Mouse (Mus musculus) gastrocnemius, postnatal 25 days (tissue): ENCODE results near the gene Gpx4. TPM values are rescaled to one million over a fixed set of nuclear protein-coding genes. Genes with fewer than 3 reads are reported as not detected.
"Not testable (repeated sequence)": the region's sequence is repeated elsewhere in the genome, so short reads cannot be mapped to it uniquely, and the experiment has no call there.

Source experiments
- DNase-seq: peaks from one replicate; pipeline ENCODE4 v3.0.0; 2022
- total RNA-seq, 2 experiments: library from RNA; stranded (reverse); gene quantifications; 1 replicate in 1 of 2; 2 replicates in 1 of 2; pipeline ENCODE4 v1.2.3; 2021

The Gpx4 gene
- total RNA-seq, 2 experiments from 2014 or later, result 527 to 618 TPM

DNA sequence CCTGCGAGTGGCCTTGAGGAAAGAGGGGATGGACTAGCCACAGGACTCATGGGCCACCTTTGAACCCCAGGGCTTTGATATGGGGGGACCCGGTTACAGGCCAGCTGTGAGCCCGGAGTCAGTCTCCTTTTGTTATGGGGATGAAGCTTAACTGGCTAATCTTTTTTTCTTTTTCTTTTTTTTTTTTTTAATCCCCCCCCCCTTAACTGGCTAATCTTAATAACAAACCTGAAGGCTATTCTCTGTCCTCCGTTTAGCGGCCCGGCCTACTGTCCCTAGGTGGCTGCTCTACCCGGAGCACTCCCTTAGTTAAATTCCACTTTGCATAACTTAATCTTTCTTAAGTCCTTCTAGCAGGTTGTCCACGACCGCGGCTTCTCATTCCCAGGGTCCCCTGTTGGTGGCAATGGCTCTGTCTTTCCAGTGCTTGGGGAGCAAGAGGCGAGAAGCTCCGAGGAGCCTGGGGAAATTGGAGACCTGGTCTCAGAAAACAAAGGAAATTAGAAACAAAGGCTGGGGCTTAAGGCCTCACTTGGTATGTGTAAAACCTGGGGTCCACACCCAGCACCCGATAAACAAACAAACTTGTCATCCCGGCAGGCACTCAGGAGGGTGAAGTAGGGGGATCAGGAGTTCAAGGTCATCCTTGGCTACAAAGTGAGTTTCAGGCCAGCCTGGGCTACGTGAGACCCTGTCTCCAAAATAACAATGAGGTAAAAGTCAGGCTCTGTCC, 4.1 kb downstream of the Gpx4 start:
- no peak for DNase-seq

DNA sequence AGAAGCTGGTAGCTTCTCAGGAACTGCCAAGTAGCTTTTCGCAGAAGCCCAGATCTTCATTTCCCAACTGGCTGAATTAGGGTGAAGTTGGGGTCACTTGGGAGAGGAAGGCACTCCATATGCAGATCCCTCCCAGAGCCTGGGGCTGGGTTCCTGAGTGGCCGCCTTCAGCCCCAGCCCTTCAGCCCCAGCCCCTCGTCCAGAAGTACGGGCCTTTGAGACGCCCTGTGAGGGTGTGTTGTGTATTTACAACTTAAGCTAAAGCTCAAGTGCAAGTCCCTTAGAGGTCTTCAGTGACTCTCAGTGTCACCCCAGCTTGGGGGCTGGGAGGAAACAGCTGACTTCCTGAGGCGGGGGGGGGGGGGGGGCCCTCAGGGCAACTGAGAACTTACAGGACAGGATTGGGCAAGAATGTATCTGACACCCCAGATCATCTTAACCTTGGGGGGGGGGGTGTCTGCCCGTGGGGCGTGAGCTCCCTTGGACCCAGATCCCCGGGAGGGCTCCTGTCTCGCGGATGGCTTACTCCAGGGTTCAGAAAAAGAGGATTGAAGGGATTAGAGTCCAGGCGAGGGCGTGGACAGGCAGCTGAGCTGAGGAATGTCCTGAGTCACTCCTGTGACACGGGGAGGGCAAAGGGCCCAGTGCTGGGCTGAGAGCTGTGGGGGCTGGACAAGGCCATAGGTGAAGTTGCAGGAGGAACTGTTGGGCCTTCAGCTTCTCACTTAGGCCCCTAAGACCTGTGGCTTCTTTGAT, 4.8 kb downstream of the Gpx4 start:
- peak; percentile 70 for DNase-seq

- DNase-seq, result no peak
These were observed 5.4 kb downstream of the Gpx4 start for GRCm38 (mm10) chr10:80052374-80052764.

- peak; percentile 99 for DNase-seq
These were observed 6.4 kb downstream of the Gpx4 start for GRCm38 (mm10) chr10:80053259-80053780.

GRCm38 (mm10) chr10:80053831-80054815, 7.2 kb downstream of the Gpx4 start:
- DNase-seq, result peak; percentile 80

GRCm38 (mm10) chr10:80054911-80055310, 7.9 kb downstream of the Gpx4 start:
- not testable (repeated sequence) for DNase-seq

- DNase-seq, result no peak
These were observed 8.4 kb downstream of the Gpx4 start for GRCm38 (mm10) chr10:80055364-80055763.

- no peak for DNase-seq
These were observed 8.9 kb downstream of the Gpx4 start for GRCm38 (mm10) chr10:80055891-80056290.

GRCm38 (mm10) chr10:80056506-80056905, 9.5 kb downstream of the Gpx4 start:
- no peak for DNase-seq

DNA sequence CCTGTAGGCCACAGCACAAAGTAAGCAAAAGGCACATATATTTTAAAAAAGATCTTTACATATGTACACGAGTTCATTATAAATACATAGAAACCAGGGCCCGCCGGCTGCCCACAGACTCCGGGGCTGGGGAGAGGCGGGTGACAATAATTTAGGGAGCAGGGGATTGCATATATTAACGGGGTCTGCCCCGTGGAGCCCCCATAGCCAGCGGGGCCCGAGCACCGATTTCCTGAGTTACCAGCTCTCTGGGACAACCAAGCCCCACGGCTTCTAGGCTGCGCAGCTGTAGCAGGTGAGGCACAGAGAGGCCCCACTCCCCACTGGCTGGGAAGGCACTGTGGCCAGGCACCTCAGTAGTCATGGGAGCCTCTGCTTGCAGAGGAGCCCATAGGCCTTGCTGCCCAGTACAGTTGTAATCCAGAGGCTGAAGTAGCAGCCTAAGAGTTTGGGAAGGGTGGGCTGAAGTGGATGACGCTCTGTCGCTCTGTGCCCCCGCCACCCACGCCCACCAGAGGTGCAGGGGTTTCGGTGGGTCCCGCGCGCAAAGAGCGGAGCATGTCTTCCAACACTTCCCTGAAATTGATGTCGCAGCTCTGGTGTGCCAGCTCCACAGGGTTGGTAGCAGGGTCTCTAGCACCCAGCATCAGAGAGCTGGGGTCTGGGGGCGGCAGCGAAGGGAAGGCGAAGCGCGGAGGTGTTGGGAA, 10.2 kb downstream of the Gpx4 start:
- no peak for DNase-seq

DNA sequence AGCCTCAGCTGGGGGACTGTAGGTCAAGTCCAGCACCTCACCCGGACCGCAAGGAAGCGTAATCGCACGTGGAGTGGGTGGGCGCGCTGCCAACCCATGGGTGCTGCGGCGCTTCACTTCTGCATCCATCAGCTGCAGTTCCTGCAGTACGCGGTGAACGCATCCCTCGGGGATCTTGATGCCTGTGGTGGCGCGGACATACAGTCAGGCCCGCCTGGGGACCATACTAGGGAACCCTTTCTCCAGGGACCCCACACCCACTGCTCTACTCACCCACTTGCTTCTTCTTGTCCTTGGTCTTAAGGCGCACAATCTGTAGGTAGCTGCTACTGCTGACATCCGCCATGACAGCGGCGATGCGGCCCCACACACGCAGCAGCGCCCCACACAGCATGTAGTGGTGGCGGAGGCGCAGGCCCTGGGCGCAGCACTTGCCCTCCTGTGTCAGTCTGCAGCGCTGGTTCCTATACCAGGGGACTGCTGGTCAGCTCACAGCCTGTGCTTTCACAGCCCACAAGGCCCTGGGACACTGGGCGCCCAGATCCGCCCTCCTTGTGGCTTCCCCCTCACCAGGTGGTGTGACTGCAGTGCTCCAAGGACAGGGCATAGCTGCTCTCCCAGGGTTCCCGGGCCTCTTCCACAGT, 10.8 kb downstream of the Gpx4 start:
- DNase-seq, result peak; percentile 11

- no peak for DNase-seq
These were observed 16.1 kb downstream of the Gpx4 start for GRCm38 (mm10) chr10:80063104-80063503.

DNA sequence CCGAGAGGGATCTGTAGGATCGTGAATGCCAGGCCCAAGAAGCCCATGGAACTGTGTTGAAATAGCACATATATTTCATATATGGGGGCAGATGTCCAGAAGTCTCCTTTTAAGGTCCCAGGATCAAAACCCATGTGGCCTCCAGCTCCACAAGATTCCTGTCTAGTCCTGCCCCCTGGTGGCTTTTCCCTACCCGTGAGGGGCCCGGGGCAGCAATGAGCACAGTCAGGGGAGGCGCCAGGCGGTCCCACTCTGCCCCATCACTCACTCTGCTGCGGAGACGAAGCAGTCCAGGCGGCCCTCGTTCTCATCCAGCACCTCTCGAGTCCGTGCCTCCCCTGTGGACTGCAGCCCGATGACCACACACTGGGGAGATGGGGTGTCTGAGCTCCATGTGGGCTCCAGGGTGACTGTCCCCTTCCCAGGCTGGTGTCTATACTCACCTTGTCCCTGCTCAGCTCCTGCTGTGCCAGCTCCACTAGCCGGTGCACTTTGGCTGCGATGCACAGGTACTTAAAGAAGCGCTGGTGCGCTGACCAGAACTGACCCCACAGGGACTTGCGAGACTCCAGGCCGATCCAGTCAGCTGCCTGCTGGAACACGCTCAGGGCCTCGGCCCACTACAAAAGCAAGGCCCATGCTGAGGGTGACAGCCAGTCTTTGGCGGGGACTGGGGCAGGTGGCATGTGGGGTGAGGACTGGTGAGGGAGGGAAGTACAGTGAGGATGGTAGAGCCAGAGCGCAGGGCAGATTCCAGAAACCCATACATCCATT, 17.1 kb downstream of the Gpx4 start:
- no peak for DNase-seq

DNA sequence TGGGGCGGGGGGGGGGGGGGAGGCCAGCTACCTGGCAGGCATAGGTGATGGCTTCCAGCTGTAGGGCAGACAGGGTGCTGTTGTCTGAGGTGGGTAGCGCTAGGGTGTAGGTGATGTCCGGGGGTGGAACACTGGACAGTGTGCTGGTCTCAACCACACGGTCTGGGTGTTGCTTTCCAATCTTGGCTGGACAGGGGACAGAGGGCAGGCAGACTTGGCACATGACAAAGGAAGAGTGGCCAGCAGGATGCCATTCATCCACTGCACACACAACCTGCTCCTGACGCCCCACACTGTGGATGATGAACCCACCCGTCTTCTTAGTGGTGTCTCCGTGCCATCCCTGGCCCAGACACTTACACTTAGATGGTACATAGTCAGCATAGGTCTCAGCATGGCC, 22.3 kb downstream of the Gpx4 start:
- no peak for DNase-seq

DNA sequence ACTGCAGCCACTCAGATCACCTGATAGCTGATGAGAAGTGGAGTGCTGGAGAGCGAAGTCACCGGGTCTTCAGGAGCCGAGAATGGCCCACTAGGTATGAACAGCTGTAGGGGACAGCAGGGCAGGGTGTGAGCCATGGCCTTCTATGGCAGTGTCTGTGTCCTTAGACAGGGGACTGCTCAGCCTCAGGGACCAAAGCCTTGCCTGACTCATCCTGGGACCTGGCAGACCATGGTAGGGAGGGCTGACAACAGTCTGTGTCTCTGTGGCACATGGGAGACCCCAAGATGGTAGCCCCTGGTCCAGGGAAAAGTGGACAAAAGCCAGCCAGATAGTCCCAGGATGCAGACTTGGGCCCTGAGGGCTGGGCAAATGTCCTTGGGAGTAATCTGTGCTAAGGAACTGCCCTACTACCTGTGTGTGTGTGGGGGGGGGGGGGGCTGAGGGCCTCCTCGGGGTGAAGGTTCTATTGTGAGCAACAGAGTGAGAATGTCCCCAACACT, 23.0 kb downstream of the Gpx4 start:
- no peak for DNase-seq

DNA sequence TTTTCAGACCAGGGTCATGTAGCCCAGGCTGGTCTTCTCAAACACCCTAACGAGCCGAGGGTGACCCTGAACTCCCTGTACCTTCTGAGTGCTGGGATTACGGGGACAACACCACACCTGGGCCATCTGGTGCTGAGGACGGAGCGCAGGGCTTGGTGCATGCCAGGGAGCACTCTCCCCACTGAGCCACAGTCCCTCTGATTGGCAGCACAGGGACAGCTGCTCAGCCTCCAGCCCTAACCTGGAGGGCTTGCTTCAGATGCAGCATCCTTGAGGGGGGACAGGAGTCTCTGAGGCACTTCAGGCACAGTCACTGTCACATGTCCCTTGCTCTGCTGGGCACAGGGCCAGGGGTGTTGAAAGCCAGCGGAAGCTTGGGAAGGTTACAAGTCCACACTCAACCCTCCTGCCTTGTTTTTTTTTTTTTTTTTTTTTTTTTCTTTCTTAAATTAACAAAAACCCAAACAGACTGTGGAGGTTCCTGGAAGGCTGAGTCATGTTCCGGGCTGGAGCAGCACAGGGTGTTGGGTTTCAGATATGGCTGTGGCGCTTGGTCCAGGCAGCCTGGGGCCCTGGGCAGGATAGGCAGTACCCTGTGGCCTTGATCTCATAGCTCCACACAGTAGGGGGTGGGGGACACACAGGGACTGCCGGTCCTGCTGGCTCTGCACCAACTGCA, 24.0 kb downstream of the Gpx4 start:
- peak; percentile 73 for DNase-seq

DNA sequence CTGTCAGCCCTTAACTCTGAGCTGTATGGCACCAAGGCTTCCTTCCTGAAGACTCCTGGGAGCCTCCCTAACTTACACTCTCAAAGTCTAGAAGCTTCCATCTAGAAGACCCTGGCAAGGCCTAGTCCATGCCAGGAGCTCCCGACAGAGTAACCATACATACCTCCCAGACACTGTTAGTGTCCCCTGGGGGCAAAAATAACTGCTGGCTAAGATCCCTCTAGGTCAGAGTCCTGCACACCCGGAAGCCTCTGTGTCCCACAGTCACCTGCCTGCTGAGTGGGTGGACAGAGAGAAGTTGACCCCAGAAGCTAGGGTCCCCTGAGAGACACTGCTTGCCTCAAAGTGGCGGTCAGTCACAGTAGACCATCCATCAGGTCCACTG, 24.5 kb downstream of the Gpx4 start:
- DNase-seq, result no peak

DNA sequence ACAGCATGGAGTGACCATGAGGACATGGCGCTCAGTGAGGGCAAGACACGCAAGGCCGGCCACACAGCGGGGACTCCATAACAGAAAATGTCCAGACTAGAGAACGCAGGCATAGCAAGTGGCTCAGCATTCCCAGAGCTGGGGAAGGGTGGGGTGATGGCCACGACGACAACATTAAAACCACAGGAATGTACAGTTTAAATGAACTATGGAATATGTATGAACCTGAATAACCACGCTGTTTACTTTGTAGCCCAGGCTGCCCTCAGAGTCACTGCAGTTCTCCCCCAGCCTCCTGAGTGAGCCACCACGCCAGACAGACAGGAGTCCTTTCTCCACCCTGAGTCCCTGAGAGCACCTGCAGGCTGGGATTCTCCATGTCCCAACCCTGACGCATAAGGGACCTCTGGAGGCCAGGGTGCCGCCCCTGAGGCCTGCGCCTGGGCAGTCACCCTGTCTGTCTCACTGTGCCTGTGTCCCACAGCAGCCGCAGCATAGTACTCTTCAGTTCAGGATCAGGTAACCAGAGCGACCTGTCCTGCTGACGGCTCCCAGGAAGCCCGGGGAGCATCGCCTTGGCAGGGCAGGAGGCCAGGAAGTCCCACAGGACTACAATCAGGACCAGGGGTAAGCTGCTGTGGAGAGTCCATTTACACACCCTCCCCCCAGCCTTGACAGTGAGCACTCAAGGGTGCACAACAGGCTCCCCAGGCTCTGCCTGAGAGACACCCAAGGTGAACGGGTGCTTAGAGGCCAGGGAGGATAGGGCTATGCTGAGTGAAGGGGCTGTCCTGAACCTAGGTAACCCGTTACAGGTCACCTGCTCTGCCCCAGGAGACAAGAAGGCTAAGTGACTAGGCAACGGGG, 25.9 kb downstream of the Gpx4 start:
- DNase-seq, result no peak
